Mouse (Mus musculus) adrenal gland, postnatal 10 days (tissue): ENCODE measurements at regions not wholly inside any gene's neighbourhood (a gene's known extent, or its start where the extent isn't known, plus 50 kb on each side); places are given as distances from the start of the nearest gene placed in this dataset.
A peak's percentile ranks its signal among the peaks of the same experiment; 100 is the strongest.
"Not testable (repeated sequence)": the region's sequence is repeated elsewhere in the genome, so short reads cannot be mapped to it uniquely, and the experiment has no call there.

Experiments used
- DNase-seq: peaks from one replicate; pipeline ENCODE4 v3.0.0; 2021; ENCODE audit warnings: mixed read lengths

GRCm38 (mm10) chr7:73036801-73037555, 338.3 kb upstream of the Rgma start:
- peak; percentile 64 for DNase-seq

DNA sequence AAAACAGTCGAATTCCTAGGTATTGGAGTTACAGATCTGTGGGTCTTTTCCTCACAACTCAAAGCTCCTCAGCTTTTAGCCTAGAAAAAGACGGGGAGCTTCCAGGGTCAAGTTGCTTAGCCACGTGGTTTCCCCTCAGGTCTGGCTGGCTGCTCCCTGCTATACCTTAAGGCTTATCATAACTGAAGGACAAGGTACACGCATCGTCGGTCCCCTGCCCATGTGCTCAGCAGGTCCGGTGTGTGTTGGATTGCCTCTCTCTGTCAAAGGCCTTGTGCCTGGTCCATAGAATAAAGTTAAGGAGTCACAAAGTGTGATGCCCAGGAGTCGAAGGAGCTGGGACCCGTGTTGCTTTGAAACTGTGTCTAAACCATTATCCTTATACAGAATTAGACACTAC, 337.7 kb upstream of the Rgma start:
- no peak for DNase-seq

DNA sequence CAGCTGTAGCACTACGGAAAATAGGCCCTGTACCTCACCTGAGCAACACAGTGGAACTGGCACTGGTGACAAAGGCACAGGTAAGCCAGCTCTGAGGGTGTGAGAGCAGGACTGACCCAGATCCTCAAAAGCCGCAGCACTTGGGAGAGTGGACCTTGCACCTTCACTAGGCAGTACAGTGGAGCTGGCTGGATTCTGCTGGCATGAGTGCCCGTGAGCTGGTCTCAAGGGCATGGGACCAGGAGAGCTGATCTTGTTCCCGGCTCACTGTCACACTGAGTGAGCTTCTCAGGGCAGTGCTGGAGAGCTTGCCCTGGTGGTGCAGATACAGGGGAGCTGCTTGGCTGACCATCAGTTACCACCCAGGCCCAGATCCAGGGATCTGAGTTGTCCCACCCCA, 335.4 kb upstream of the Rgma start:
- no peak for DNase-seq

DNA sequence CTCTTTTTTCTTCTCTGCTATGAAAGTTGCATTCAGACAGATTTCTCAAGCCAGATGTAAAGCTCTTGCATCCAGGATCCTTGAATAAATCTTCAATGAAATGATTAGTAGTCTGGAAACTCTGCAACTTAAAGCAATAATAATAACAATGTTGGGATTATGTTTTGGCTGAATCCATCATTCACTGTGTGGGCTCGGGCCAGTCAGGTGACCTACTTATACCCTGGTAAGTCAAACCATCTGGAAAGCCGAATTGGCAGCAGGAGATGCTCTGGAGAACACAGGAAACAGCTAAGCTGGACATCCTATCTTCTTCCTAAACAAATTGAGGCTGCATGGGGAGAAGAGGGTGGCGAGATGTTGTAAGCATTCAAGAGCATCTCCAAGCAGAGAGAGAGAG, 331.0 kb upstream of the Rgma start:
- no peak for DNase-seq

- DNase-seq = no peak
These were observed 319.4 kb upstream of the Rgma start for GRCm38 (mm10) chr7:73055891-73056290.

DNA sequence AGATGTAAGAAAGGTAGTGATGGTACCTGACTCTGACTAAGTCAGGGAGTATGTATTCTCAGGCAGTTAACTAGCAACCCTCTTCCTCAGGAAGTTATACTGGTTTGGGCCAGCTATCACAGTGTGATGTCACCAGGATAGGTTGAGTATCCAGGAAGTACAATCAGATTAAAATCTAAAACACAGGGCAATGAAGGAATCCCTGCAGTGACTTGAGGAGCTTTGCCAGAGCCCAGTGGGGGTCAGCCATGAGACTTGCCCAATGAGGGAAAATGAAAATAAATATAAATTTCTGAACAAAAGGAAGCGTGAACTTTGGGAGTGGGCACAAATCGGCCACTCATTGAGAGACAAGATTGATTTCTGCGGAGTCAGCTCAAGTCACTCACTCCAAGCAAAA, 311.8 kb upstream of the Rgma start:
- DNase-seq = no peak

DNA sequence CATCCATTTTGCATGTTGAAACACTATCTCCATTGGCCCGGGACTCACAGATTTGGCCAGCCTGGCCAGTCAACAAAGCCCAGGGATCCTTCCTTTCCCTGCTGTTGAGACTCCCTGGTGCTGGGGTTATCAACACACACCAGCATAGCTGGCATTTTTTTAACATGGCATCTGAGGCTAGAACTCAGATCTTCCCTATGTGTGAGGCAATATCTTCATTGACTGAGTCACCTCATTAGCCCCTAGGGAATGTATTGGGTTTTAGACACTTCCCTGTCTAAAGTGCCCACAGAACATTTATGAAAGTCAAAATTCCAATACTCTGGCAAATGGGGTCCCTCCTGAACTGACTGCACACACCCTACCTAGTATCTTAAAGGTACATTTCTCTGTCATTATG, 306.8 kb upstream of the Rgma start:
- no peak for DNase-seq

DNA sequence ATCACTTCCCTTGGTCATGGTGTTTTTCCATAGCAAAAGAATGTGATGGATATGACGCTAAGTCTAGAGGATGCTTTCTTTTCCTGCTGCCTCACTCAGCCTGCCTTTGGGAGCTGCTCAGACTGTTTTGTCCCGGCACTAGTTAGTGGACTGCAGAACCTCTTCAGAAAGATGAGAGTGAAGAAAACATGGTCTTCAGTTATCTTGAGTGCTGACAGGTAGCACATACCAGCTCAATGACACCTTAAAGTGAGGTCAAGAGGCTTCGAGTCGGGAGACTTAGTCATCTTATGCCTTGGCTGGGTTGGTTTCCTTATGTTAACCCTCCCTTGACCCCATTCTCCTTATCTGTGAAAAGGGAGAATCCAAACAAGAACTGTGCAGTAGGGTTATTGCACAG, 306.0 kb upstream of the Rgma start:
- DNase-seq = no peak

GRCm38 (mm10) chr7:73075391-73075790, 299.9 kb upstream of the Rgma start:
- not testable (repeated sequence) for DNase-seq

DNA sequence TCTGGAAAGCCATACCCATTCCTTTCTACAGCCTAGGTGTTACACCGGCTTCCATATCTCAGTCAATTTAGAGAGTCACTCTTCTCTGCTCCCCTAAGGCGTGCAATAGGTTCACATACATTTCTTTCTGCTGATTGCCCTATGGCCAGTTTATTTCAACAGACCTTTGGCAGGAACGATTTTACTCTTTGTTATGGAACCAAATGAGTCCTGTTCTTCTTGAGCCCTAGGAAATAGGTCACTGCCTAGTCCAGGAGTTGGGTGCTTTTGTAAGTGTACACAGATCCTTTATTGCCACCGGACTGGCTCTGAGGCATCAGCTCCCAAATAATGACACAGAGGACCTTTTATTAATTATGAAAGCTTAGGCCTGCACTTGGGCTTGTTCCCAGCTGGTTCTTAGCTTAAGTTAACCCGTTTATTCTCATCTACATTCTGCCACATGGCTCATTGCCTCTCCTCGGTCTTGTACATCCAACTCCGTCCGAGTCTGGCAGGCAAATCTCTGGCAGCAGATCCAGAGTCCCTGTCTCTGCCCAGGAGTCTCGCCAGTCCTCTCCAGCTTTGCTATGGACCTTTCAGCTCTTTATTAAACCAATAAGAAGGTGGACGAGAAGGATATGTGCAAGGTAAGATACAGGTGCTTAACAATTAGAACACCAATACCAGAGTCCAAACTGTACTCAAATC, 287.7 kb upstream of the Rgma start:
- DNase-seq = no peak

GRCm38 (mm10) chr7:73088321-73088720, 287.0 kb upstream of the Rgma start:
- DNase-seq = no peak

DNA sequence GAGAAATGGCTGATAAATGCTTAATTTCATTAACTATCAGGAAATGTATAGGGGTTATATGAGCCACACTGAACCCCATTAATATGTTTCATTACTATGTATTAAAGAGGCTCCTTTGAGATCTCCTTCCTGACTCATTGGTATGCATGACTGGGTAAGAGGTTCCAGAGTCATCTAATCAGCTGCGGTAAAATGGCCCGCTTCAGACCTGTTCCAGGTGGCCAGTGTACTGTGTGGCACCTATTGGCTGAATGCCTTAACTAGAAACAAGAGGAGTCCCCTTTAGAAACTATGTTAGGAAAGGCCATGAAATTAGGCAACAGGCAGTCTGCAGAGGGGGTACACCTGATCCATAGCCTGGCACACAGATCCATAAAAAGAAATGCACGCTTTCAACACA, 283.6 kb upstream of the Rgma start:
- DNase-seq = no peak

- peak; percentile 15 for DNase-seq
These were observed 281.2 kb upstream of the Rgma start for GRCm38 (mm10) chr7:73094059-73094458.

- DNase-seq = peak; percentile 47
These were observed 256.4 kb upstream of the Rgma start for GRCm38 (mm10) chr7:73118871-73119270.

- no peak for DNase-seq
These were observed 255.0 kb upstream of the Rgma start for GRCm38 (mm10) chr7:73120276-73120675.

DNA sequence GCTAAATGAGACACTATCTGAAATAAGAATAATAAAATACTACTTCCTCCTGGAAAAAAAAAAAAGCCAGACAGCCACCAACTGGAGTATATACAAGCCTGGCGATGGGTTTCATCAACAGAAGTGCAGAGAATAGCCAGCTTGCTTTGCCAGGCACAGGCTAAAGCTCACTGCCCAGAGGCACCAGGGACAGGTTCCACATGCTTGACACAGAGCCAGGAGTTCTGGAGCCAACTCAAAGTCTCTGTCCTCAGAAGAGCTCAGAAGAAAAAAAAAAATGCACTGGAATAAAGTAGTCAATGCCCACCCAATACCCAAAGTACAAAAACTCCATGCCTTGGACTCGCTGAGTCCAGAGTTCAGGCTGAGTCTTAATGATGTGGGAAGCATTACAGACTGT, 250.3 kb upstream of the Rgma start:
- peak; percentile 6 for DNase-seq

DNA sequence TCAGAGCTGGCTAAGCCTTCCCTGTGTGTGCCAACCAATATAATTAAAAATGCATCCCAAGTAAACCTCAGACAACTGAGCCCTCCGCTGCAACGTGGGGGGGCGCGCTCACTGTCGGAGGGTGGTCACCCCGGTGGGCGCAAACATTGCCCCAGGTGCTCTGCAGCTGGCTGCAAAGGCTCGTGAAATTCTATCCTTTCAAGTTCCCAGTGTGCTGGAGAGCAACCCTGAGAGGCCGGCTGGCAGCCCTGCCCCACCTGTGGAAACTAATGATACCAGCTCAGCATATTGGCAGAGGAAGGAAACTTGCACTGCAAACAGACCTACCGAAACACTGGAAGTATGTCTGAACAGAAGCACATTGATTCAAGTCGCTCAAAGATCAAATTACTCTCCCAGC, 249.4 kb upstream of the Rgma start:
- DNase-seq = no peak

GRCm38 (mm10) chr7:73135786-73136185, 239.5 kb upstream of the Rgma start:
- no peak for DNase-seq

- no peak for DNase-seq
These were observed 237.0 kb upstream of the Rgma start for GRCm38 (mm10) chr7:73138269-73138668.

DNA sequence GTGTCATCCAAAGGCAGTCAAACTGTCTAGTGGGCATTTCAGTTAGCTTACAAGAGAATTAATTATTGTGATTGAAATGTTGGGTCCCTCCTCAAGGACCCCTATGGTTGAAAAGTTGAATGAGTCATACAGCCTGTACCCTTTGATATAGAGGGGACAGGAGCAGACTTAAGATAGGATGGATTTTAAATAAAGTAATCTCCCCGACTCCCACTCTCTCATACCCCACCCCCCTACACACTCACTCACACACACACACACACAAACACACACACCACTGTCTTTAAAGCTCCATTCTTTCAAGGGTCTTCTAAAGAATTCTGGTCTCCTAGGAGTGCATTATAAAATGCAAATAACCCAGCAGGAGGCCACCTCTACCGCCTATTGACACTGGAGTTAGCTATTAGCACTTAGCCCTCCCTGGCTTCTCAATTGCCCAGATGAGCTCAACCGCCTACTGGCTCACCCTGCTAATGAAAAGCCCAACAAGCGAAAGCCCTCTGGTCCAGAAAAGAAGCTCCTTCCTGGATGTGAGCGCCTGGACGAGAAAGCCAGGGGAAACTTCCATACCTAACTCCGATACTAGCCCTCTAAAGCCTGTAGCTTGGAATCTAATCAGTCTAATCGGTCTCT, 236.3 kb upstream of the Rgma start:
- DNase-seq = no peak

DNA sequence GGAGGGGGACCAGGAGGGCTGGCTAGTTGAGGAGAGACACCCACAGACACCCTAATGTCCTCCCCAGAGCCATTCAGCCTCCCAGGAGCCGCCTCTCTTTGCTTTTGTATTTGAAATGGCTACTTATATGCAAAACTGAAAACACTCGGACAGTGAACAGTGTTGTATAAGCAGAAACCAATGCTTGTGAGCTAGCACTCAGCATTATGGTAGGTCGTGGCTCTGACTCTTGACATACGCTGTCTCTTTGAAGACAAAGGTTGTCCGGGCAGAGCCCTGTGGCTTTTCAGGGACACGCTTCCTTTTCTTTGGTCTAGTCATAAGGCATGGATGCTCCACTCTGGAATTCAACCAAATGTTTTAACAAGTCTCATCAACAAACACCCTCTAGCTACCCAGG, 235.4 kb upstream of the Rgma start:
- DNase-seq = no peak

- DNase-seq = no peak
These were observed 234.1 kb upstream of the Rgma start for GRCm38 (mm10) chr7:73141167-73141566.

GRCm38 (mm10) chr7:73143902-73144301, 231.4 kb upstream of the Rgma start:
- DNase-seq = no peak

- DNase-seq = no peak
These were observed 230.5 kb upstream of the Rgma start for GRCm38 (mm10) chr7:73144846-73145245.
